Mouse (Mus musculus) erythroblast, embryonic 14.5 days (primary cell): ENCODE measurements around the gene Tmem265.

Source experiments
- GATA1 ChIP-seq: IDR thresholded peaks from 2 replicates; pipeline ENCODE4 v1.6.1; 2012; ENCODE audit warnings: low read length, inconsistent platforms, mixed read lengths
- TAL1 ChIP-seq: IDR thresholded peaks from 3 replicates; pipeline ENCODE4 v1.6.1; 2012; ENCODE audit warnings: low read length, inconsistent platforms, mixed read lengths

GRCm38 (mm10) chr7:127589637-127590036, 28.4 kb downstream of the Tmem265 start:
- TF ChIP-seq TAL1: no peak
- no peak for TF ChIP-seq GATA1
